Mouse (Mus musculus): ENCODE results near the gene Gdf7. TPM values are rescaled to one million over a fixed set of nuclear protein-coding genes. Genes with fewer than 3 reads are reported as not detected.

The Gdf7 gene
- total RNA-seq (2023): not detected

DNA sequence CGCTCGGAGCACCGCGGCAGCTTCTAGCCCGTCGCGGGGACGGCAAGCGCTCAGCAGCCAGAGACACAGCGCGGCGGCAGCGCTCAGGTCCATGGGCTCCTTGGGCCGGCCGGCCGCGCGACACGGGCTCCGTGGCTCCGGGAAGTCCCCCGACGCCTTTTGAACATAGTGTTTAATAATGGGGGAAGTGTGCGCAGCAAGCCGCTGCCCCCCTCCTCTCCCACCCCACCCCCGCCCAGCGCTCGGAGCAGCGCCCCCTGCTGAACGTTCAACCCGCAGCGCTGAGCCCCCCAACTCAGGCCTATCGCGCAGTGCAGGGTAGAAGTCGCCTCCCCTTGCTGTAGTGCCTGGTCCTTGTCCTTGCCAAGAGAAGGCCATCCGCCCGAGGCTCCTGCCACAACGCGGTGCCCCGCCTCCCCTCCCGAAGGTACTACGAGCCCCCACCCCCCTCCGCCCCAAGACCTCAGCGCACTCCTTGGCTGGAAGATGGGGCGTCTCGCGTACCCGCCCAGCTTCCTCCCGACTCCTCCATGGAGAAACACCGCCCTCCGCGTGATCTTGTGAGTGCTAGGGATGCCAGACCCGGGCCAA, at the start of gene Gdf7:
Gene Gdf7, minus strand, starts transcription at position 114 of the 591 bp plus-strand sequence.

GRCm38 (mm10) chr12:8313270-8313771, 11.6 kb upstream of the Gdf7 start, which contains the start of gene Hs1bp3:
Hs1bp3 (plus strand) TSS chr12:8313432.

Other genes starting within 250 kb of the Gdf7 start
- gene Ldah, start 93.8 kb downstream of the Gdf7 start, total RNA-seq (2023): 10 to 100 TPM; 39.4 to 43.4 TPM
- gene Hs1bp3, start 11.5 kb upstream of the Gdf7 start, total RNA-seq (2023): 10 to 100 TPM; 17.4 to 20.9 TPM
- gene Rhob, start 198.1 kb upstream of the Gdf7 start, total RNA-seq (2023): 100 to 1,000 TPM; 721 to 958 TPM